Mouse (Mus musculus) embryo, embryonic 10.5 days (tissue): ENCODE data around the gene Car9.
"Not testable (repeated sequence)": the region's sequence is repeated elsewhere in the genome, so short reads cannot be mapped to it uniquely, and the experiment has no call there.

Experiments used
- DNase-seq: peaks from one replicate; pipeline ENCODE4 v3.0.0-alpha.2; 2015; ENCODE audit warnings: low spot score

Car9 gene

DNA sequence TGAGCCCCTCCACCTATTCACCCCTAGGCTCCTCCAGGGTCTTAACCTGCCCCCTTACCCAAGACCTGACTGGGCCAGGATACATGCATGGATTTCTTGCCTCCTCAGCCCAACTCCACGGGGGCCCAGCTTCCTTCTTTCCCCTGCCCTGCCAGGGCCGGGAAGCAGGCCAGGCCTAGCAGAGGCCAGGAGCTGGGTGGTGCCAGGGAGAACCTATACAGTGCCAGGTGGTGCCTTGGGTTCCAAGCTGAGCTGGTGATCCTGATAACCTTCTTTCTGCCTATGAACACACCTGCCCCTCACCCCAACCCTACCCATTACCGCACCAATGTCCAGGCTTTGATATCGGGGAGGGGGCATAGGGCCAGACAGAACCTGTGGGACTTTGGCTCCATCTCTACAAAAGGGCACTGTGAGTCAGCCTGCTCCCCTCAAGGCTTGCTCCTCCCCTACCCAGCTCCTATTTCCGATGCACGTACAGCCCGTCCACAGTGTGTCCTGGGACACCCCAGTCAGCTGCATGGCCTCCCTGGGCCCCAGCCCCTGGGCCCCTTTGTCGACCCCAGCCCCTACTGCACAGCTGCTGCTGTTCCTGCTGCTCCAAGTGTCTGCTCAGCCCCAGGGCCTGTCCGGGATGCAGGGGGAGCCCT, at the start of gene Car9:
Car9 (plus strand) TSS at position 431 of the 650 bp plus-strand sequence.
- DNase-seq: no peak

DNA sequence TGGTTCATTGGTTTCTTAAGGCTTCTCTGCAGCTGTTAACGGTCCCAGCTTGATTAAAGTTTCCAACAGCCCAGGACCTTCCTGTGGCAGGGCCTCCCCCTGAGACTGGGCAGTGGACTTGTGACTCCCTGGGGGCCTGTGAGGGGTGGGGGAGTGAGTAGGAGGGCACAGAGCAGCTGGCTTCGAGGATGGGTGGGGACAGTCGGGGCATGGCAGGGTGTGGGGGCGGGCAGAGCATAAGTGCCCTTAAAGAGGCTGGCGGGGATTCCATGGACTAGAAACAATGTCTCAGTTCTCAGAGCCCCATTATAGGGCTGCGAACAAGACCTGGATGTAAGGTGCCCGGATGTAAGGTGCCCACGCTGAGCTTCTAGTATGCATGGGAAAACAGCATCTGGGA, 49.6 kb upstream of the Car9 start:
- DNase-seq: no peak

DNA sequence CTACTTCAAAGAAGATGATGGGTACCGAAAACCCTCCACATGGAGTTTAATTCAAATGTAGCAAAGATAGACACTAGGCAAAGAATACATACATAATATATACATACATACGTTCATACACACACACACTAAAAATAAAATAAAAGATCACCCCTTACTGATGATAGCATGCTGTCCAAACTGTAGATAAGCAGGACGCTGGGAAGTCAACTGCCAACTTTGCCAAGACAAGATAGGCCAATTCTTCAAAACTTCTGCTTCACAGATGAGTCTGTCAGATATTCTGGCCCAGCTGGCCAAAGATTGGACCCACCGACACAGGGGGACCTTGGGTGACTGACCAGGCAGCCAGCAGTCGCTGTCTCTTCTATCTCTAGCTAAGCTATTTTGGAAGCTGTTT, 43.7 kb upstream of the Car9 start:
- no peak for DNase-seq

DNA sequence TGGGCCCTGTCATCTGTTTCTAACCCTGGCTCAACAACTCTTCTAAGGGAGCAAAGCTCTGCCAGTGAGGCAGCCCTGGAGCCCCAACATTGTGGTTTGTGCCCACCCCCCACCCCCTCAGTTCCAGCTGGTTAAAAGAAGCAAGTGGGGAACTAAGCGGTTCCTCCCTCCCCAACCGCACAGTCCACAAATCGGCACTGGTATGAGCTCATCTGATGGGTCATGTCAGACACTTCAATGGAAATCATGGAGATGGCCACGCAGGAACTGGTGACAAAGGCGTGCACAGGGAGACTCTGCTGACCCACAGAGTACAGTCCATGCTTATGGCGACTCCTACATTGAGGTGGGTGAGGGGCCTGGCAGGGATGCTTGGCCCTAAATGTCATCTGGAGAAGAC, 40.8 kb upstream of the Car9 start:
- DNase-seq: no peak

DNA sequence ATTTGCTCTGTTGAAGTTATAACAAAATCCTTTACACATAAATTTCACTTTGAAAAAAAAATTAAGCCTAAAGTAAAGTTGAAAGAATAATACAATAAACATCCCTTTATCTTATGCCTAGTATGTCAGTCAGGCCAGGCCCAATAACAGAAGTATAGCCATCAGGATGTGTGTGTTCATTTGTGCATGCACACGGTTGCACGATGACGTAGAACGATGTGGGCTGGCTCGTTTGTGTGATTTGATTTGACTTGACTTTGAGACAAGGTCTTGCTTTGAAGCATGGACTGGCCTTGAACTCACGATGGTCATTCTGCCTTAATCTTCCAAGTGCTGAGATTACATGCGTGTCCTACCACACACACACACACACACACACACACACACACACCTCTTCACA, 39.9 kb upstream of the Car9 start:
- DNase-seq: no peak

DNA sequence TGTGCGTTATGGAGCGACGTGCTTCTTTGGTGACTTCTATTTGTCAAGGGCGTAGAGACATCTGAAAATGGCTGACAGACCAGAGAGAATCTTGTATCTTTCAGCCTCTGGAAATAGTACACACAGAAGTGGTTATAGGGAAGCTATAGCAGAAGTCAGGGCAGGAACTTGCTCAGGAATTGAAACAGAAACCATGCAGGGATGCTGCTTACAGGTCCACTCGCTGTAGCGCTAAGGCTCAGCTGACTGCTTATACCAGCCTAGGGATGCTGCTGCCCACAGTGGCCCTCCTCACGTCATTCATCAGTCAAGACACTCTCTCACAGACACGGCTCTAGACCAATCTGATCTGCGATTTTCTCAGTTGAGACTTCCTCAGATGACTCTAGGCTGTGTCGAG, 36.5 kb upstream of the Car9 start:
- no peak for DNase-seq

DNA sequence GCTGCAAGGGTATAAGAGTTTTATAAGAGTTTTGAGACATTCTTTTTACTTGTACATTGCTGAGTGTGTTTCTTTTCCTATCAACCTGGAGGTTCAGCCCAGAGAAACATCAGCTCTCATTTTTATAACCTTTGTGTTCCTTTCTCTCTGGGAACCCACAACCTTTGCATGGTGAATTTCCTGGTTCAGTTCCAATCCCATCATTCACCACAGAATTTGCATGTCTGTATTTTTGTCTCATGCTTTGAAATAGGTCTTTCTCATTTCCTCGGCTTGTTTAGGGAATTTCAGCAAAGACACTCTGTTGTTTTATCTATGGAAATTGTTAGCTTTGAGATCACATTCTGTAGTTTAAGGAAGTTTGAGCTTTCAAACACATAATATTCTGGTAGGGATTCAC, 33.1 kb upstream of the Car9 start:
- no peak for DNase-seq

DNA sequence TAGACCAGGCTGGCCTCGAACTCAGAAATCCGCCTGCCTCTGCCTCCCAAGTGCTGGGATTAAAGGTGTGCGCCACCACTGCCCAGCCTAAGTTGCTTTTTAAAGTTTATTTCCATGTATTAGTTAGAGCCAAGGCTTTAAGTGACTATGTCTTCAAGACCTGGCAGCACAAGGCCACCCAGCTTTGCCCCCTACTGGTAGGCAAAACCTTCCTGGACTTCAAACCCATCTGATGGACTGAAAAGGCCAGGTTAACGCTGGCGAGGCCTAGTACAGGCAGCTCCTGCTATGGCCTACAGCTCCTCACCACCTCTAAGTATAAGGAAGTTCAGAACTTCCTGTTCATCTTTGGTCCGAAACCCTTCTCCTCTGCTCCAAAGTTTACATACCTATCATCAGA, 30.2 kb upstream of the Car9 start:
- no peak for DNase-seq

DNA sequence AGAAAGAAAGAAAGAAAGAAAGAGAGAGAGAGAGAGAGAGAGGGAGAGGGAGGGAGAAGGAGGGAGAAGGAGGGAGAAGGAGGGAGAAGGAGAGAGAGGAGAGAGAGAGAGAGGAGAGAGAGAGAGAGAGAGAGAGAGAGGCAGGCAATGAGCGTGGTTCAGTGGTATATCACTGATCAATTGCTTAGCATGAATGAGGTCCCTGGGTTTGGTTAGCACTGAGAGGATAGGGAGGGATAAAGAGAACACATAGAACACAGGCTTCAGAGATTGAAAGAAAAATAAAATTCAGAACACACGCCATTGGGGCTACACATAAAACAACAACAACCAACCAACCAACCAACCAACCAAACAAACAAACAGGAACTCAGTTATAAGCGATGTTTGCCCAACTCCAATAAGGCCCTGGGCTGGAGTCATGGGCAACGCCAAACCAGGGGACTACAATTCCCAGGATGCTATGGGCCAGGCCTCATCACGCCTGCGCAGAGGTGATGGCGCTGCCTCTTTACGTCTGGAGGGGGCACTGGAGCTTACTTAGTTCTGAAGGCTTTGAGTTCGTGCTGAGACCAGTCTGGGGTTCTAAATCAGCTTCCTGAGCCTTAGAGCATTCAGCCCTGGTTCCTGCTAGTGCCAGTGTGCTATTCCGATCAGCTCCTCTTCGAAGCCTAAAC, 28.8 kb upstream of the Car9 start:
- peak; percentile 96 for DNase-seq

DNA sequence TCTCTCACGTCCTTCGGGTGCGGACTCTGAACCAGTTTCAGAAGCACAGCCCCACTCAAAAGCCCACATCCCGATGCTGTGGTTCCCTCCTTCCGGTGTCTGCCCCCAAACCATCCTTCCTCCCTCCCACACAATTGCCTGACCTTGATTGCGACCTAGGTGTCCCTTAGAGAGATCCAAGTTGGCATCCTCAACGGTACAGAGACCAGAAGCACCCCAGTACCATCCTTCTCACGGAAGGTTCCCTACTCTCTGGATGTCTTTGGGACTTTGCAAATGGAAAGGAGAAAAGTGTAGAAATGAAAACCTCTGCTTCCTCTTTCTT, 28.3 kb upstream of the Car9 start:
- no peak for DNase-seq

DNA sequence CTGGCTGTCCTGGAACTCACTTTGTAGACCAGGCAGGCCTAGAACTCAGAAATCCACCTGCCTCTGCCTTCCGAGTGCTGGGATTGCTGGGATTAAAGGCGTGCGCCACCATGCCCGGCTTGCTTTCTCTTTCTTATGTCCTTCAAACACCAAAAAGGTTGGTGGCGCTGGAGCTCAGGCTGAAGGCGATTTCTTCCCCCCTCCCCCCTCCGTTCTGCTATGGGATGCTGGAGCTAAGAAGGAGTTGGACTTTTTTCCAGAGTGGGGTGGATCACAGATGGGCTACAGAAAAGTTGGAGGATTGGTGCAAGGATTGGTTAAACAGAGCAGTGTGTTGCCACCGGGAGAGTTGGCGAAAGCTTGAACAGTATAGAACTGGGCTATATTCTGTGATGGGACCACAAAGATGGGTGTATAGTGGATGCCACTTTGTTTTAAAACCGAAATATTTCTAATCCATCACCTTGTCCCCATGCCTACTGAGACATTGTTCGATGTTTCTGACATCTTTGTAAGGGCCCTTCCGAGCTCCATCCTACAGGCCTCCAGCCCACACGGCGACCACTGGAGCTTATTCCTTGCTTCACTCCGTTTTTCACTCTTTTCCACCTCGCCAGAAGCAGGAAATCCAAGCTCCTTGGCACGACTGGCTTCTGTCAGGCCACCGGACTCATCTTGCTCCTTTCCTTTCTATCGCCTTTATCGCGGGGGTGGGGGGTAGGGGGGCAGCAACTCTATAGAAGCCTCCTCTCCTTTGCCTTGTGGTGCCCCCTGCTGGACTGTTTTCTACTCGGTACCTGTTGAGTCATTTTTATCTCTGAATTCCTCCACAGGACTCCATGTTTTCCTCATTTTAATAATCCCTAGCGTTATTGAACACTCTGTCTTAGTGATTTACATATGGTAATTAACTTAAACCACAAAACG, 27.6 kb upstream of the Car9 start:
- DNase-seq: peak; percentile 89

DNA sequence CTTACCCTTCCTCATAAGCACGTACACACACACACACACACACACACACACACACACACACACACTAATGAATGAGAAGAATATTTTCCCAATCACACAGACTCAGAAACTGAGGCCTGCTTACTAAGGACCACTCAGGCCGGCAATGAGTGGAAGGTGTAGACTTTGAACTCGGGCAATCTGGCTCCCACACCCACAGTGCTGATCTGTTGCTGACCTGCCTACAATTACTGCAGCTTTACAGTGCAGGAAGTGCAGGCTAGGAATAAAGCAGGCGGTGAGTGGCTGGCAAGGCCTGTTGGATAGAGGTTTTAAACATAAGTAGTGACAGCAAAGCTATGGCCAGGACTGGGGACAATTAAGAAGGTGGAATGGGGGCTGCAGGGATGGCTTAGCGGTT, 25.8 kb upstream of the Car9 start:
- DNase-seq: no peak

DNA sequence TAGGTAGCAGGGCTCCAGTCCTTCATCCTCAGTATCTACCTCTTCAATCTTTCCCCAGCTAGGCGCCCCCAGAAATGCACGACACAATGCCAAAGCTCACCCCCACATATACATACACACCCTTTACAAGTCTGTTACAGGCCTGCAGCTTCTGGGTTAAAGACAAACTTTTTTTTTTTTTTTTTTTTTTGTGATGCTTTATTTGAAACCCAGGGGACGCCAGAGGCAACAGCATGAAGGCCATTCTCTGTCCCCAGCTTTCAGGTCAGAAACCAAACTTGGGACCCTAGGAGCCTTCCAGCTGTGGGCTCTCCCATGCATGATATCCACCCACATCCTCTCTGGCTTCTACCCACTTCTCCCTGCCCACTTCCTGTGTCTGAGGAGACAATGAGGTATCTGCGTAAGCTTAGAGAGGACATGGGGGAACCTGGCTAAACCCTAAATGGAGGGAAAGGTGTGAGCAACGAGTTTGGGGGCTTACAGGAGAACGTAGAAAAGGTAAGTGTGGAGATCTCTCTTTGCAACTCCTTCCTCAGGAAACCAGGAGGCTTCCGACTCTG, 24.8 kb upstream of the Car9 start:
- no peak for DNase-seq

DNA sequence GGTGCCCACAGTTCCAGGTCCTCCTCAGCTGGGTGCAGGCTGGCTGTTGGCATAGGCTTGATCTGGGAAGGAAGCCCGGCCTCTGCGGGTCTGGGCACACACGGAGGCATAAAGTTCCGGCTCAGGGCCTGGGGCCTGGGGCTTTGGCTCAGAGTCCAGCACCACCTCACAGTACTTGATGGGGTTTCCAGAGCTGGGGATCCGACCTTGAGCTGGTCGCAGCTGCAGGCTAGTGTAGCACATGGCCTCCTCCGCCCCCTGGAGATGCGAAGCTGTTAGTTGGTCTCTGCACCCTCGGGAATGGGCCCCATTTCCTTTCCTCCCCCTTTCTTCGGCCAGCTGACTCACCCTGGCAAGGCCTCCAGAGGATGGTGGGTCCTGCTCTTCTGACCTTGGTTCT, 24.2 kb upstream of the Car9 start:
- DNase-seq: no peak

DNA sequence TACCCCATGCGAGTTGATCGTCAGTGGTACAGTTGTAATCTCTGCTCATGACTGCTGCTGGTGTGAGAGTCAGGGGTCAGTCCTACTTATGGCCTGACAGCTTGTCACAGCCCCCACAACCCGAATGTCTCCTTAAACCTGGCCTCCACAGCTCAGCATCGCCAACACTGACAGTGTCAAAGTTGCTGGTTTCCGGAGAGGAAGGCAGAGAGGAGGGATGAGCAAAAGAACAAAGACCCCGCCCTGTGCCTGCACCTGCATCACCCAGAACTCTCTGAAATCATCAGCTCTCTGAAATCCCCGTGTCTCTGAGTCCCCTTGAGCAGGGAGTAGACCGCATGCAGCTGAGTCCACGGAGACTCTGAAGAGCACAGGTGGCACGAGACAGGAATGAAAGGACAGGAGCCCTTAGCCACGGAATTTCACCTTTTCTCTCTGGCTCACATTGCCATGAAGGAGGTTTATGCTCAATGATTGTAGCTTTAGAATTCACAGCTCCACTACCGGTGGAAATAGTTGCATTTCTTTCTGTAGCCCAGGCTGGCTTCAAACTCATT, 23.2 kb upstream of the Car9 start, which contains the start of gene Sit1:
Sit1 (minus strand) TSS at position 200 of the 557 bp plus-strand sequence.
- no peak for DNase-seq

DNA sequence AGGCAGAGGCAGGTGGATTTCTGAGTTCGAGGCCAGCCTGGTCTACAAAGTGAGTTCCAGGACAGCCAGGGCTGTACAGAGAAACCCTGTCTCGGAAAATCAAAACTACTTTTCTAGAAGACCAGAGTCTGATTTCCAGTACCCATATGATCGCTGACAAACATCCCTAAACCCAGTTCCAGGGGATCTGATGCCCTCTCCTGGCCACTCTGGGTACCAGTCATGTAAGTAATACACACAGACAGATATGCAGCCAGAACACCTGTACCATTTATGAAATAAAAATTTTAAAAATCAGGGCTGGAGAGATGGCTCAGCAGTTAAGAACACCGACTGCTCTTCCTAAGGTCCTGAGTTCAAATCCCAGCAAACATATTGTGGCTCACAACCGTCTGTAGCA, 21.1 kb upstream of the Car9 start:
- DNase-seq: not testable (repeated sequence)

DNA sequence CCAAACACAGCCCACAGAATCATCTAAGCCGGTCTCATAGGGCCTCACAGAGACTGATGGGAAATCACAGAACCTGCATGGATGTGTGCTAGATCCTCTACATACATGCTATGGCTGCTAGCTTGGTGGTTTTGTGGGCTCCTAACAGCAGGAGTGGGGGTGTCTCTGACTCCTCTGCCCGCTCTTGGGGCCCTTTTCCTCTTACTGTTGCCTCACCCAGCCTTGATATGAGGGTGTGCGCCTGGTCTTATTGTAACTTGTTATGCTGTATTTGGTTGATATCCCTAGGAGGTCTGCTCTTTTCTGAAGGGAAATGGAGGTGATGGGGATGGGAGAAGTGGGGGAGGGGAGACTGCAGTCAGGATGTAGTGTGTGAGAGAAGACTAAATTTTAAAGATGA, 17.2 kb upstream of the Car9 start:
- no peak for DNase-seq

DNA sequence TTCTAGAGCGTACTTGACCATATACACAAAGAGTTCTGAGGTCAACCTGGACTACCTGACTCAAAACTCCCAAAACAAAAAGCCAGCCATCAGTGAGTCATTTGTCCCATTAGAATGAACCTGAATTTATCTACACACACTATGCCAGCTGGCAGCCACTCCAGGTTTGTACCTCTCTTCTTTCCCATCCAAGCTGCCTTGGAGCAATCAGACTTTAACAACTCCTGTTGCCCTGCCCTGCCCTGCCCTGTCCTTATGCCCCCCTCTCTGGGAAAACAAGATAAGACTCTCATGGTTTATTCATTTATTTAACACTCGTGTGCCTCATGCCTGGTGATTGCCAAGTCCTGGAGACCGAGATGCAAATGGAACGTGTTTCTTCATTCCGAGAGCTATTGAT, 16.0 kb upstream of the Car9 start:
- no peak for DNase-seq

DNA sequence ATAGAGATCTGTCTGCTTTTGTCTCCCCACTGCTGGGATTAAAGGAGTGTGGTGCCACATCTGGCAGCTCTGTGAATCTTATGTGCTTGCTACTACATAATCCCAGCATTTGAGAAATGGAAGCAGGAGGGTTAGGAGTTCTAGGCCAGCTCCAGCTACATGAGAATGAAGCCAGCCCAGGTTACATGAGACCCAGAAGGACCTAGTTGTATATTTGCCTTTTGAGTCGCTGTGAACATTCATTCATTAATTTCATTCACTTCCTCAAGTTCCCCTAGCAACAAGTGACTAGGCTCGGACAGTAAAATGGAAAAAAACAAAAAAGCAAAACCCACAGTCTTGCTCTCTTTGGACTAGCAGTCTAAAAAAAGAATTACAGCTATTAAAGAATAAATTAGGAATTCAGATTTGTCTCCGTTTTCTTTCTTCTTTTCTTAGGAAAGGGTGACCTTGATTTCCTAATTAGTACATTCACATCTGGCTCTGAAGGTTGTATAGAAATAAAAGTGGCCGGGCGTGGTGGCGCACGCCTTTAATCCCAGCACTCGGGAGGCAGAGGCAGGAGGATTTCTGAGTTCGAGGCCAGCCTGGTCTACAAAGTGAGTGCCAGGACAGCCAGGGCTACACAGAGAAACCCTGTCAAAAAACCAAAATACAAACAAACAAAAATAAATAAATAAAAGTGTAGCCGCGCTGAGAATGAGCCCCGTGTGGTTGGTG, 14.5 kb upstream of the Car9 start:
- DNase-seq: peak; percentile 21

DNA sequence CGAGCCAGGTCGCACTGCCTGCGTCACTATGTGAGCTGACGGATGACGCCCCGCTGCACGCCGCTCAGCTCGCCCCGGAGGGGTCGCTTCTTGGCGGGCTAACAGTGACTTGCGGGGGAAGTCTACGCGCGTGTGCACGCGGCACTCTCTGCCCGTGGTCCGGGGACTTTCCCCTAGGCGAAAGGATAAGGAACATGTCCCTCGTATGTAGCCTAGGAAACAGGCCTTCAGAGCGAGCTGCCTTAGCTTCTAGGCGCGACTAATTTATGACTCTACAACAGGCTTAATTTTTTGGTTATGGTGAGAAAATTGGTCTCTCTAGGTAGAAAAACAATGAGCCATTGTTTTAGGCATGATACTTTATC, 14.0 kb upstream of the Car9 start, which contains the start of gene Ccdc107:
Ccdc107 (plus strand) TSS at position 80 of the 365 bp plus-strand sequence.
- DNase-seq: peak; percentile 94

DNA sequence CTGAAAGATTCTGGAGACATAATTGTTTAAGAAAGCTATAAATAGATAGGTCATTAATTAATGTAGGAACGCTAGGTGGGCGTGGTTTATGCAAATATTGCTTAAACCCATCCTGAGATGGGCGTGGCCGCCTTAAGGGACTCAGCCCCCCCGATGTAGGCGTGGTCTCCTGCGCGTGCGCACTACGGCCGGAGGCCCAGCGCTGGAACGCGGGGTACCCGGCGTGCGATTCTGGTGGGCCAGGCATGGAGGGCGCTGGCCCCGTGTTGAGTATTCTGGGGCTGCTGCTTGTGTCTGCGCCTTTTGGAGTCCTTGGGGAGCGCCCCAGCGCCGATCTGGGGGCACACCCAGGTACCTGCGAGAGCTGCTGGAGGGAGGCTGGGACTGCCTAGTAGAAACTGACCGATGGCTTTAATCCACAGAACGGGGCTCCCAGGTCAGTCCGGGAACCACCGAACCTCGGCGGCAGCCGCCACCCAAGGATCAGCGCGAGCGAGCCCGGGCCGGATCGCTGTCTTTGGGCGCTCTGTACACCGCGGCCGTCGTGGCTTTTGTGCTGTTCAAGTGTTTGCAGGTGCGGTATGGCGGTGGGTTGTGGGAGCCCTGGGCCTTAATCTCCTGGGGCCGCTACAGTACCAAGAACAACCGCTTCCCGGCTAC, 13.4 kb upstream of the Car9 start:
- peak; percentile 98 for DNase-seq
